Mouse (Mus musculus) small intestine, adult 2 months (tissue): ENCODE data around the gene Mad1l1.

Source experiments
- CTCF ChIP-seq: fragments of 200-500 bp; IDR thresholded peaks from 2 replicates; pipeline ENCODE4 v1.5.1; 2012; ENCODE audit warnings: low read depth, mild to moderate bottlenecking, control low read depth, inconsistent platforms, low read length, moderate library complexity, mixed read lengths; ENCODE audit not compliant: insufficient replicate concordance, insufficient read length; ENCODE audit errors: extremely low read depth
- POLR2A ChIP-seq: fragments of 200-500 bp; IDR thresholded peaks from 2 replicates; pipeline ENCODE4 v1.6.1; 2012; ENCODE audit warnings: low read depth, mild to moderate bottlenecking, control low read depth, inconsistent platforms, low read length, moderate library complexity

DNA sequence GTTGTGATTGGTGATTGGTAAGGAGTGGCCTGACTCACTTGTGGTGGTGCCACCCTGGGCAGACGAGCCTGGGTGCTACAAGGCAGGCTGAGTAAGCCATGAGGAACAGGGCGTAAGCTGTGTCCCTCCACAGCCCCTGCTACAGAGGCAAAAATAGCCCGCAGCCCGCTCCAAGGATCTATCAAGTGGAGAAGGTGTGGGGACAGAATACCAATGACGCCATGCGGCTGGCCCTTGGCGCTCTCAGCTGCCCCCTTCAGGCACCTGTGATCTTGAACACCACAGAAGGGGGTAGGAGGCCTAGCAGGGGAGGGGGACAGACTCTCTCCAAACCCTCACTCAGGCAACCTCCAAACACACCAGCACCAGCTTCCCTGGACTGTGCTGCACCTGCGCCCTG lies 15.3 kb downstream of the Mad1l1 start:
- TF ChIP-seq CTCF: no peak
- TF ChIP-seq POLR2A: no peak
